Mouse (Mus musculus) mouse trophoblast stem cell (cell line): ENCODE results near the gene Stpg3.

Experiments
- in situ Hi-C, 2 experiments: fragments of 300-500 bp; cut with MseI, MboI; formaldehyde crosslinking; loops; 2 replicates in 1 of 2; 3 replicates in 1 of 2; pipeline ENCODE4 v1.15.1; 2025

Gene Stpg3

GRCm38 (mm10) chr2:25236614-25237013 lies 22.2 kb upstream of the Stpg3 start, which contains the start of gene Rnf224:
Rnf224 (minus strand) TSS chr2:25236787.
- in situ Hi-C loops, result no loop called here

GRCm38 (mm10) chr2:25234551-25235220 lies 20.2 kb upstream of the Stpg3 start:
- in situ Hi-C loops, result no loop called here

GRCm38 (mm10) chr2:25234050-25234449 lies 19.6 kb upstream of the Stpg3 start, which contains the start of gene Slc34a3:
Slc34a3 (minus strand) TSS chr2:25234364.
- in situ Hi-C loops, result no loop called here

GRCm38 (mm10) chr2:25233421-25233820 lies 19.0 kb upstream of the Stpg3 start:
- in situ Hi-C loops, result no loop called here

GRCm38 (mm10) chr2:25231038-25231437 lies 16.6 kb upstream of the Stpg3 start:
- in situ Hi-C loops, result no loop called here

- in situ Hi-C loops, result no loop called here
Measured at GRCm38 (mm10) chr2:25230581-25230980, 16.1 kb upstream of the Stpg3 start.

GRCm38 (mm10) chr2:25229582-25229981 lies 15.1 kb upstream of the Stpg3 start:
- in situ Hi-C loops, result no loop called here

- in situ Hi-C loops, result no loop called here
Measured at GRCm38 (mm10) chr2:25228995-25229530, 14.6 kb upstream of the Stpg3 start.

- in situ Hi-C loops, result no loop called here
Measured at GRCm38 (mm10) chr2:25228431-25228889, 14.0 kb upstream of the Stpg3 start.

GRCm38 (mm10) chr2:25227406-25227805 lies 13.0 kb upstream of the Stpg3 start:
- in situ Hi-C loops, result no loop called here

GRCm38 (mm10) chr2:25226864-25227263 lies 12.4 kb upstream of the Stpg3 start:
- in situ Hi-C loops, result no loop called here

GRCm38 (mm10) chr2:25225811-25226379 lies 11.5 kb upstream of the Stpg3 start:
- in situ Hi-C loops, result no loop called here

- in situ Hi-C loops, result no loop called here
Measured at GRCm38 (mm10) chr2:25224766-25225752, 10.6 kb upstream of the Stpg3 start.

GRCm38 (mm10) chr2:25224492-25224765 lies 10.0 kb upstream of the Stpg3 start, which contains the start of gene Tubb4b:
Tubb4b (minus strand) TSS chr2:25224702.
- in situ Hi-C loops, result no loop called here

- in situ Hi-C loops, result no loop called here
Measured at GRCm38 (mm10) chr2:25223681-25224491, 9.4 kb upstream of the Stpg3 start.

- in situ Hi-C loops, result no loop called here
Measured at GRCm38 (mm10) chr2:25221331-25221772, 6.9 kb upstream of the Stpg3 start.

GRCm38 (mm10) chr2:25218445-25218844 lies 4.0 kb upstream of the Stpg3 start, which contains the start of gene Fam166a:
Fam166a (plus strand) TSS chr2:25218745.
- in situ Hi-C loops, result no loop called here

GRCm38 (mm10) chr2:25217666-25218065 lies 3.2 kb upstream of the Stpg3 start:
- in situ Hi-C loops, result no loop called here

GRCm38 (mm10) chr2:25213266-25213865 lies 1.1 kb downstream of the Stpg3 start:
- in situ Hi-C loops, result no loop called here

- in situ Hi-C loops, result no loop called here
Measured at GRCm38 (mm10) chr2:25211121-25211670, 3.2 kb downstream of the Stpg3 start, which contains the start of gene Nelfb. Nelfb (minus strand) TSS chr2:25211489.
